7 mouse cellular contexts compared by ENCODE assay signal in genomic region chr10:32890507-32891131, GRCm38 (mm10). TPM values are rescaled to one million over a fixed set of nuclear protein-coding genes. Genes with fewer than 3 reads are reported as not detected.
DNase-seq lines count a peak whose midpoint lies in the region; ATAC-seq and TF ChIP-seq lines count a peak whose summit lies in the region.

No protein-coding gene starts in this region.

- no peaks in the 10 kb centered on the region for H3K9me3 ChIP-seq in forebrain, embryonic 11.5 days (ENCODE audit: control insufficient read depth, low read length)
- no peaks in the 10 kb centered on the region for H3K9me3 ChIP-seq in heart, postnatal 0 days (replicated peaks; ENCODE audit: control insufficient read depth, low read length)
- H3K9me3 ChIP-seq in liver, embryonic 14.5 days (ENCODE audit: control insufficient read depth, low read length) = no peaks in the 10 kb centered on the region

- H3K9ac ChIP-seq in forebrain, embryonic 11.5 days (ENCODE audit: low read length) = peak overlapping the region; percentile 79; the same call in 1 of the 2 replicates
- H3K9ac ChIP-seq in heart, postnatal 0 days (replicated peaks; ENCODE audit: low read depth, low read length) = peak overlapping the region; percentile 66; the same call in 1 of the 2 replicates
- H3K9ac ChIP-seq in liver, embryonic 14.5 days (replicated peaks) = no peak overlapping the region

- peak; percentile 20 for DNase-seq in cerebellum, adult 11 months
- DNase-seq in forebrain, embryonic 11.5 days (ENCODE audit: low spot score) = peak; percentile 68
- DNase-seq in heart, postnatal 0 days (ENCODE audit: low spot score) = peak; percentile 47
- DNase-seq in kidney, postnatal 36 days = peak; percentile 33 to 78
- no peak for DNase-seq in liver, embryonic 14.5 days (ENCODE audit: low read depth in 3 of 3, low spot score in 3 of 3)

- TF ChIP-seq CTCF in heart, postnatal 0 days (IDR thresholded peaks at IDR 0.05; ENCODE audit: low read depth) = peak; percentile 71
- TF ChIP-seq CTCF in liver, embryonic 14.5 days (IDR thresholded peaks at IDR 0.05; ENCODE audit: low read depth) = peak; percentile 37; the same call in 1 of the 2 replicates
- TF ChIP-seq CTCF in olfactory bulb, adult 2 months (IDR thresholded peaks at IDR 0.05; ENCODE audit: insufficient read depth, low read depth, low read length) = 0 out of 2 replicates have a peak, but pooled peaks have one; percentile 33

- H3K27ac ChIP-seq in forebrain, embryonic 11.5 days (ENCODE audit: low read depth, low read length) = no peak overlapping the region
- no peak overlapping the region for H3K27ac ChIP-seq in heart, postnatal 0 days (ENCODE audit: low read depth)
- H3K27ac ChIP-seq in liver, embryonic 14.5 days = no peak overlapping the region
- peak overlapping the region; percentile 61 for H3K27ac ChIP-seq in olfactory bulb, adult 2 months (ENCODE audit: insufficient read depth, low read depth, low read length)

- H3K27me3 ChIP-seq in forebrain, embryonic 11.5 days (ENCODE audit: control insufficient read depth, insufficient read depth, low read length) = no peaks in the 10 kb centered on the region
- 0 out of 2 replicates have a peak, but pooled peaks cover 12% of the 10 kb centered on the region for H3K27me3 ChIP-seq in heart, postnatal 0 days (ENCODE audit: control insufficient read depth, insufficient read depth, low read length)
- H3K27me3 ChIP-seq in liver, embryonic 14.5 days (ENCODE audit: control insufficient read depth, insufficient read depth, low read length) = peaks cover 15% of the 10 kb centered on the region

- no peaks in the 10 kb centered on the region for H3K36me3 ChIP-seq in forebrain, embryonic 11.5 days (ENCODE audit: control insufficient read depth, insufficient read depth, low read length)
- H3K36me3 ChIP-seq in heart, postnatal 0 days (replicated peaks; ENCODE audit: control insufficient read depth, insufficient read depth, low read length) = no peaks in the 10 kb centered on the region
- no peaks in the 10 kb centered on the region for H3K36me3 ChIP-seq in liver, embryonic 14.5 days (replicated peaks; ENCODE audit: control insufficient read depth, insufficient read depth, low read depth)

- H3K4me3 ChIP-seq in forebrain, embryonic 11.5 days (ENCODE audit: low read depth, low read length) = peak overlapping the region; percentile 80
- H3K4me3 ChIP-seq in heart, postnatal 0 days (ENCODE audit: low read depth, low read length) = peak overlapping the region; percentile 77
- H3K4me3 ChIP-seq in liver, embryonic 14.5 days (ENCODE audit: insufficient read depth in 1 of 2, low read depth in 2 of 2, low read length in 2 of 2) = no peak overlapping the region
- peak overlapping the region; percentile 77 for H3K4me3 ChIP-seq in olfactory bulb, adult 2 months (ENCODE audit: insufficient read depth, low read depth, low read length)

- peak; percentile 66 for ATAC-seq in forebrain, embryonic 11.5 days (replicated peaks; ENCODE audit: low FRiP score)
- peak; percentile 72 for ATAC-seq in heart, postnatal 0 days (ENCODE audit: insufficient read depth, low read depth)
- ATAC-seq in liver, embryonic 14.5 days (ENCODE audit: insufficient read depth) = no peak
- ATAC-seq in inflammation-experienced regulatory T-cells, adult 6 months = no peak

- H3K4me1 ChIP-seq in forebrain, embryonic 11.5 days (replicated peaks; ENCODE audit: control insufficient read depth, insufficient read depth, low read length) = no peaks in the 10 kb centered on the region
- H3K4me1 ChIP-seq in heart, postnatal 0 days (ENCODE audit: control insufficient read depth, insufficient read depth) = no peaks in the 10 kb centered on the region; the same call in 1 of the 2 replicates
- H3K4me1 ChIP-seq in liver, embryonic 14.5 days (replicated peaks; ENCODE audit: control insufficient read depth in 2 of 2, insufficient read depth in 2 of 2, low read length in 1 of 2) = no peaks in the 10 kb centered on the region
- H3K4me1 ChIP-seq in olfactory bulb, adult 2 months (ENCODE audit: control insufficient read depth, insufficient read depth, low read length) = no peaks in the 10 kb centered on the region

- TF ChIP-seq EP300 in heart, postnatal 0 days (IDR thresholded peaks at IDR 0.05; ENCODE audit: low read depth) = no peak
- TF ChIP-seq EP300 in liver, embryonic 14.5 days (IDR thresholded peaks at IDR 0.05; ENCODE audit: low read depth) = no peak

- TF ChIP-seq POLR2A in olfactory bulb, adult 2 months (IDR thresholded peaks at IDR 0.05; ENCODE audit: insufficient read depth, low read depth, low read length) = no peak

- 4% methylated on average over 13 of the region's 13 CpGs for WGBS in forebrain, embryonic 11.5 days
- WGBS in heart, postnatal 0 days = under 1% methylated on average over 13 of the region's 13 CpGs
- WGBS in liver, embryonic 14.5 days (ENCODE audit: insufficient replicate concordance) = 1% methylated on average over 13 of the region's 13 CpGs
- WGBS in olfactory bulb, adult 2 months = 3% methylated on average over 13 of the region's 13 CpGs

- H3K4me2 ChIP-seq in forebrain, embryonic 11.5 days (ENCODE audit: low read depth, low read length, severe bottlenecking) = peak overlapping the region; percentile 73
- peak overlapping the region; percentile 80 for H3K4me2 ChIP-seq in heart, postnatal 0 days (ENCODE audit: low read depth, low read length)
- peak overlapping the region; percentile 56; the same call in 1 of the 2 replicates for H3K4me2 ChIP-seq in liver, embryonic 14.5 days (ENCODE audit: low read depth)

RNA-seq across cellular contexts. Expression of gene Nkain2, which starts 0.4 kb away (rescaled TPM):
- polyA plus RNA-seq in forebrain, embryonic 11.5 days (2014; fragmentation: Nextera tagmentation; extraction: Ambion mirVana) = 1.9 and 3.3 TPM in 2 replicates
- 0.95 and 2.4 TPM in 2 replicates for total RNA-seq in heart, postnatal 0 days (2014; rRNA removed; ENCODE audit: low replicate concordance)
- polyA plus RNA-seq in heart, postnatal 0 days (2015; fragmentation: Nextera tagmentation; extraction: Ambion mirVana) = 0.26 and 0.29 TPM in 2 replicates
- polyA plus RNA-seq in liver, embryonic 14.5 days (2012; rRNA removed) = 0.05 and 0.06 TPM in 2 replicates
- polyA plus RNA-seq in liver, embryonic 14.5 days (2014; fragmentation: Nextera tagmentation; extraction: Ambion mirVana) = not detected in 2 replicates
- not detected in 2 replicates for polyA plus RNA-seq in olfactory bulb, adult 2 months (2012; ENCODE audit: insufficient read depth, insufficient read length, low replicate concordance, missing spikeins)
- not detected for polyA plus RNA-seq in inflammation-experienced regulatory T-cells, adult 6 months (2017; shearing (Covaris generic))

Comparison
In these comparisons a context has a peak if more than half of its experiments do, and no peak if none do; other contexts are left out.
1. DNase-seq: peak in cerebellum, adult 11 months (single experiment), forebrain, embryonic 11.5 days (single experiment), heart, postnatal 0 days (single experiment) and kidney, postnatal 36 days (2 of 2); none in liver, embryonic 14.5 days (0 of 3).
2. ATAC-seq: peak in forebrain, embryonic 11.5 days (single experiment) and heart, postnatal 0 days (single experiment); none in liver, embryonic 14.5 days (single experiment) and inflammation-experienced regulatory T-cells, adult 6 months (single experiment).
3. H3K4me3 ChIP-seq: peak in forebrain, embryonic 11.5 days (single experiment), heart, postnatal 0 days (single experiment) and olfactory bulb, adult 2 months (single experiment); none in liver, embryonic 14.5 days (0 of 2).
4. Peak in every context shown above with its lines, with median percentiles within 50 percentile points of each other: H3K4me2 ChIP-seq and CTCF ChIP-seq.